Mouse (Mus musculus) layer of hippocampus, adult 9-10 months (tissue): Measurements from ENCODE around the gene Cdh23.

Source experiments
- DNase-seq: peaks from one replicate; pipeline ENCODE4 v3.0.0; 2022; ENCODE audit warnings: low spot score

Gene Cdh23

DNA sequence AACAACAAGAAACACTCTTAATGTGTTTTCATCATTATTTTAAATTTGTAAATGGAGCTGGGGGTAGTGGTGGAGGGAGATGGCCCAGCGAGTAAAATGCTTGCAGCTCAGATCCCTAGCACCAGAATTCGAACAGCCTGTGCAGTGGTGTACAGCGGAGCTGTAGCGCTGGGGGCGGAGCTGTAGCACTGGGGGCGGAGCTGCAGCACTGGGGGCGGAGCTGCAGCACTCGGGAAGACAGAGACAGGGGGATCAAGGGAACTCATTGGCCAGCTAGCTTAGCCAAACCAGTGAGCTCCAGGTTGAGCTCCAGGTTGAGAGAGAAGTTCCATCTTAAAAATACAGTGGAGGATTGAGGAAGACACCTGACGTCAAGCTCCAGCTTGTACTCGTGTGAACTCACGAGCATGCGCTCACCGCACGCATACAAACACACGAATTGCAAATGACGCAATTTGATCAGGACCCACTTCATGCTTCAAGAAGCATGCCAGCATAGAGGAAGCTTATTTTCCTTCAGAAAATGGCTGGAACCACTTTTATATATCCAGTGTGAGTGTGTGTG is 438.9 kb downstream of the Cdh23 start:
- no peak for DNase-seq

GRCm38 (mm10) chr10:60256088-60256487 is 440.2 kb downstream of the Cdh23 start:
- no peak for DNase-seq
